Mouse (Mus musculus) liver, embryonic 16.5 days (tissue): ENCODE data around the gene Card19. TPM values are rescaled to one million over a fixed set of nuclear protein-coding genes. Genes with fewer than 3 reads are reported as not detected.

Source experiments
- ATAC-seq: fragments of 200-750 bp; cut with Nextera tagmentation; 2 replicates; pipeline ENCODE4 v1.8.0; 2017; ENCODE audit warnings: low read depth, mild to moderate bottlenecking, moderate number of reproducible peaks, moderate library complexity
- H3K27ac ChIP-seq: fragments of 300-500 bp; sonication (generic); 2 replicates; pipeline ENCODE4 v1.5.1; 2014; ENCODE audit warnings: mild to moderate bottlenecking, low read length
- H3K27me3 ChIP-seq: fragments of 300-500 bp; sonication (generic); 2 replicates; pipeline ENCODE4 v1.6.1; 2014; ENCODE audit warnings: low read depth, low read length, mixed read lengths; ENCODE audit not compliant: control insufficient read depth, insufficient read depth
- H3K36me3 ChIP-seq: fragments of 300-500 bp; sonication (generic); 2 replicates; pipeline ENCODE4 v1.6.1; 2014; ENCODE audit warnings: mild to moderate bottlenecking; ENCODE audit not compliant: control insufficient read depth, insufficient read depth
- H3K4me1 ChIP-seq: fragments of 300-500 bp; sonication (generic); 2 replicates; pipeline ENCODE4 v1.6.1; 2014; ENCODE audit warnings: low read depth, low read length, mixed read lengths; ENCODE audit not compliant: control insufficient read depth
- H3K4me2 ChIP-seq: fragments of 300-500 bp; sonication (generic); 2 replicates; pipeline ENCODE4 v1.6.1; 2014; ENCODE audit warnings: low read depth, low read length, mixed read lengths
- H3K4me3 ChIP-seq: fragments of 300-500 bp; sonication (generic); 2 replicates; pipeline ENCODE4 v1.5.1; 2014; ENCODE audit warnings: low read depth, mild to moderate bottlenecking, low read length
- H3K9ac ChIP-seq: fragments of 300-500 bp; sonication (generic); 2 replicates; pipeline ENCODE4 v1.6.1; 2014; ENCODE audit warnings: low read depth, low read length
- H3K9me3 ChIP-seq: fragments of 300-500 bp; sonication (generic); replicated peaks from 2 replicates; pipeline ENCODE4 v1.6.1; 2016; ENCODE audit warnings: low read length; ENCODE audit not compliant: control insufficient read depth
- WGBS: fragments of 180-500 bp; shearing (Covaris S2); extraction: QIAGEN DNeasy Blood & Tissue Kit; methylation state at CpG from one replicate; pipeline ENCODE4 v1.1.7; 2014; ENCODE audit not compliant: insufficient replicate concordance; 5-methylcytosine and 5-hydroxymethylcytosine counted together
- polyA plus RNA-seq: library from polyadenylated mRNA; unstranded; fragments of >200 nt; fragmentation: Nextera tagmentation; extraction: Ambion mirVana; gene quantifications from 2 replicates; pipeline ENCODE4 v1.2.1, GENCODE M21; 2015

Card19 gene
- polyA plus RNA-seq, 1 experiment from 2014 or later = 18.2 TPM

DNA sequence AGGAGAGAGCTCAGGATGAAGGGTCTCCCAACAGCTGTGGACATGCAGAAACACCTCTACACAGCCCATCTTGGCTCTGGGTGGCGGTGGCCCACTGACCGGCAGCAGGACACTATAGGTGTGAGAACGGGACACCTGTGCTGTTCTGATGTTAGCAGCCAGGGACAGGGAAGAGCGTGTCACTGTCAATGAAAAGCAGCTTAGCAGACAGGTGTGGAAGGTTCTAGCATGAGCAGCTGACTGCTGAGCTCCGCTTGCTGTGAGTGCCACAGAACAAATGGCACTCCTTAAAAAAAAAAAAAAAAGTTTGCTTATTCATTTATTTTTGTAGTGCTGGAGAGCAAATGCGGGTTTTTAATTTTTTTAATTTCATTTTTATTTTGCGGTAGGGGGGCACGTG, 21.8 kb upstream of the Card19 start:
- H3K9ac ChIP-seq = no peak overlapping the region
- H3K27me3 ChIP-seq = no peaks in the 10 kb centered on the region
- H3K36me3 ChIP-seq = no peaks in the 10 kb centered on the region
- H3K4me2 ChIP-seq = no peak overlapping the region
- WGBS = 81% methylated on average over 8 of the region's 8 CpGs
- no peak for ATAC-seq
- peaks cover 7% of the 10 kb centered on the region for H3K4me1 ChIP-seq
- H3K27ac ChIP-seq = no peak overlapping the region
- H3K9me3 ChIP-seq = no peaks in the 10 kb centered on the region
- no peak overlapping the region for H3K4me3 ChIP-seq

DNA sequence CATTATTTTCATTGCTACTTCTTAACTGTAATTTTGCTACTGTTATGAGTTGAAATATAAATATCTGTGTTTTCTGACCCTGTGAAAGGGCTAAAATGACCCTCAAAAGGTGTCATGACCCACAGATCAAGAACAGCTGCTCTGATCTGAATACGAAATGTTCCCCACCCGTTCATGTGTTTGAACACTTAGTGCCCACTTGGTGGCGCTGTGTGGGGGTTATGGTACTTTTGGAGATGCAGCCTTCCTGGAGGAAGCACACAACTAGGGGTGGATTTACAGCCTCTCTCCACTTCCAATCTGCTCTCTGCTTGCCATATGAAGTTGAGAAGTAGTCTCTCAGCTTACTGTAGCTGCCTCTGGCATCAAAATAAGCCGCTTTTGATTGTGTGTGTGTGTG, 18.9 kb upstream of the Card19 start:
- H3K27me3 ChIP-seq = no peaks in the 10 kb centered on the region
- 72% methylated on average over 4 of the region's 4 CpGs for WGBS
- H3K4me3 ChIP-seq = no peak overlapping the region
- no peak overlapping the region for H3K27ac ChIP-seq
- H3K9me3 ChIP-seq = no peaks in the 10 kb centered on the region
- no peak for ATAC-seq
- no peak overlapping the region for H3K4me2 ChIP-seq
- no peaks in the 10 kb centered on the region for H3K4me1 ChIP-seq
- no peaks in the 10 kb centered on the region for H3K36me3 ChIP-seq
- no peak overlapping the region for H3K9ac ChIP-seq

DNA sequence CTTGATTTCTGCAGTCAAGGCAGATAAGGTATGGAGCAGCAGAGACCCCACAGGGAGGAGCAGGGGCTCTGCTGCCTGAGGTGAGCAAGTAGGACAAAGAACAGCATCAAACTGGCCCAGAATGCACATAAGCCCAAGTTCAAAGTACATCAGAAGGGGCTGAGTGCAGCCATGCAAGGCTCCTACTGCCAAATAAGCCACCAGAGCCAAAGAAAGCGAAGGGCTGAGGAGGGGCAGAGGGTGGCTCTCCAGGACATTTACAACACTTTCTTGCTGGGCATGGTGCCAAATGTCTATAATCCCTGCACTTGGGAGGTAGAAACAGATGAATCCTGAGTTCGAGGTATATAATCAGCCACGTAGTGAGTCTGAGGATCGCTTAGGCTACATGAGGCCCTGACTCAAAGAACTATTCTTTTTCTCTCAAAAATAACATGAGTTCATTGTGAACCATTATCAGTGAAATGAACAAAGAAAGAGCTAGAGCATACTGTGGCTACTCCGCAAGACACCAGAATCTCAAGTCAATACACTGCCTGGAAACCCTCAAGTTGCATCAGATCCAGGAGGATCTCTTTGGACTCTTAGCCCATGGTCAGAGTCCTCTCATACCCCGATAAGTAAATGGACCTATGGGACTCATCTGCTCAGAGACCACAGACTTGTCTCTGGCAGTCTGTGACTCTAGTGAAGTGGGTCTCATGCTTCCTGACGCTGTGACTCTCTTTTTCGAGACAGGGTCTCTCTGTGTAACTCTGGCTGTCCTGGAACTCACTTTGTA, 18.1 kb upstream of the Card19 start:
- Histone ChIP-seq H3K27ac (no peak overlapping the region), H3K9ac (no peak overlapping the region), H3K4me3 (no peak overlapping the region), H3K9me3 (no peaks in the 10 kb centered on the region), H3K4me2 (no peak overlapping the region), H3K27me3 (no peaks in the 10 kb centered on the region), H3K36me3 (no peaks in the 10 kb centered on the region), H3K4me1 (no peaks in the 10 kb centered on the region)
- 83% methylated on average over 8 of the region's 8 CpGs for WGBS
- ATAC-seq = no peak

DNA sequence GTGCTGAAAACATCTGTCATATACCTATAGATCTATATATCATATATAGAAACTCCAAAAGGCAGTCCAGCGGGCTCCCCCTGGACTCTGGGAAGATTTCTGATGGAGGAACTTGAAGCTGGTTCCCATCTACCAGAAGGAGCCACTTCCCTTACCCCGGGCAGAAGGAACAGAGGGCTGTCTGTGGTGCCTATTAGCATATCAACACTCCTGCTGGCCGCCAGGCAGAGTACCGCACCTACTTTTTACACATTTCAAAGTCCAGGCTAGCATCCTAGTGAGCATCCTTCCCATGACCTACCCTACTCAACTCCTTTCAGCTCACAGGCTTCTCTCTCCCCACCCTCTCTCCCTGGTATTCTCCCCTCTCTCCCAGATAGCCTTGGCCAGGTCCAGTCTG, 9.8 kb upstream of the Card19 start:
- Histone ChIP-seq H3K9ac (no peak overlapping the region), H3K4me1 (no peaks in the 10 kb centered on the region), H3K4me3 (no peak overlapping the region), H3K9me3 (no peaks in the 10 kb centered on the region), H3K27me3 (no peaks in the 10 kb centered on the region), H3K27ac (no peak overlapping the region), H3K4me2 (no peak overlapping the region), H3K36me3 (no peaks in the 10 kb centered on the region)
- 38% methylated on average over 4 of the region's 4 CpGs for WGBS
- no peak for ATAC-seq

DNA sequence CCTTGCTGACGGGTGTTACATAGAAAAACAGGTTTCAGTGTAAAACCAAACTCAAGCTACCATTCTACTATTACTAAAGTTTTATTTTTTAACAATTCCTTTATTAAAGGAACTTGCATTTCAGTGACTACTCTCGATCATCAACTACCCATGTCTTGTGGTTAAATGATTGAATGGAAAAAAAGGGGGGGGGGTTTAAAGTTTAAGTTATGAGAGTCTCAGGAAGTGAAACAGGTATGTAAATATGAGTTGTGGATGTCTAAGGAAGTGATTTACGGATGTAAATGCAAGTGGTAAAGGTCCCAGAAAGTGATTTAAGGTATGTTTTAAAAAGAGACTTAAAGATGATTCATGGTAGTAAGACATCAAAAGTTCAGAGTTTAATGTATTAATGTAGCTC, 9.3 kb upstream of the Card19 start:
- H3K4me1 ChIP-seq = no peaks in the 10 kb centered on the region
- H3K36me3 ChIP-seq = no peaks in the 10 kb centered on the region
- no peak overlapping the region for H3K4me3 ChIP-seq
- H3K4me2 ChIP-seq = no peak overlapping the region
- H3K9me3 ChIP-seq = no peaks in the 10 kb centered on the region
- no peak overlapping the region for H3K9ac ChIP-seq
- ATAC-seq = no peak
- 51% methylated on average over 3 of the region's 3 CpGs for WGBS
- H3K27me3 ChIP-seq = no peaks in the 10 kb centered on the region
- H3K27ac ChIP-seq = no peak overlapping the region

DNA sequence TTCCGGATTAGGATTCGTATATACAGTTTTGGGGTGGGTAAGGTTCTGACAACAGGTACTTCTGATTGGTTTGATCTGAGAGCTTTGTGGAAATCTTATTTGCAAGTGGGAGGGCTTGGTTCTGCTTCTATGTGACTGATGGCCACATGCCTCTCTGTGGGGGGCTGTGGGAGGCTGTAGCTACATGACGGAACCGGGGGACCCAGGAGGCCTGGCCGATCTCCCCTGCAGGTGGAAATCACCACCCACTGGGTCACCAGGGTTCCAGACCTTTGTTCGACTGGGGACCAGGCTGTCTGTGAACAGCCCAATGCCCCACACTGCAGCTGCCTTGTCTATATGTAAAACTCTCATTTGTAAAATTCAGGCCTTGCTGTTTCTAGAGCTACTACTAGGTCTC, 8.9 kb upstream of the Card19 start:
- H3K9ac ChIP-seq = no peak overlapping the region
- ATAC-seq = no peak
- H3K27ac ChIP-seq = no peak overlapping the region
- no peaks in the 10 kb centered on the region for H3K9me3 ChIP-seq
- no peak overlapping the region for H3K4me2 ChIP-seq
- no peaks in the 10 kb centered on the region for H3K4me1 ChIP-seq
- H3K36me3 ChIP-seq = no peaks in the 10 kb centered on the region
- no peaks in the 10 kb centered on the region for H3K27me3 ChIP-seq
- H3K4me3 ChIP-seq = no peak overlapping the region
- 44% methylated on average over 6 of the region's 6 CpGs for WGBS

DNA sequence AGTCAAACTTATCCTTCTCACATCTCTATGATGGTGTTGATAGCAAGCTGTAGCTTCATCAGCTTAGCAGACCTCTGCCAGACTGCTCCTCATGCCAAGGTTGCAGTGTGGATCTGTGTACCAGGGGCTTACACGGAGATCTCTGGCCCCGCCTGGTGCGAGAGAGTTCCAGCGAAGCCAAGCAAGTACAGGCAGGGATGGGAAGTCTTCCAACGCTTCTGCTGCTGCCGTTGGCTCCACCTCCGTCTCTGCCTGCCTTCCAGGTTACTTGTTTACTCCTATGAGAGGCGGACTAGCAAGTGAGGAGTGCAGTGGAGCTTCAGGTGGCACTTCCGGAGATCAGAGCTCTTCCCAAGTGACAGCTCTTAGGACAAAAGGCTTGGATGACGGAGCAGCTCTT, 8.5 kb upstream of the Card19 start:
- Histone ChIP-seq H3K36me3 (no peaks in the 10 kb centered on the region), H3K9me3 (no peaks in the 10 kb centered on the region), H3K4me1 (no peaks in the 10 kb centered on the region), H3K9ac (no peak overlapping the region), H3K4me2 (no peak overlapping the region), H3K4me3 (no peak overlapping the region), H3K27ac (no peak overlapping the region), H3K27me3 (no peaks in the 10 kb centered on the region)
- no peak for ATAC-seq
- WGBS = 42% methylated on average over 10 of the region's 10 CpGs

DNA sequence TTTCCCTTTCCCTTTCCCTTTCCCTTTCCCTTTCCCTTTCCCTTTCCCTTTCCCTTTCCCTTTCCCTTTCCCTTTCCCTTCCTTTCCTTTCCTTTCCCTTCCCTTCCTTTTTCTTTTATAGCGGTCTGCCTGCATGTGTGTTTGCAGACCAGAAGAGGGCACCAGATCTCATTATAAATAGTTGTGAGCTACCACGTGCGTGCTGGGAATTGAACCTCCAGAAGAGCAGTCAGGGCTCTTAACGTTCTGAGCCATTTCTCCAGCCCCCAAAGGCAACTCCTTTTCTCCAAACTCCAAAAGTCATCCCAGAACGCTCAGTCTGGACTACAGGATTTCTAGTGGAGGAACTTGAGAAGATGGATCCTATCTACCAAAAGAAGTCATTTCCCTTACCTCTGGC, 5.1 kb upstream of the Card19 start:
- Histone ChIP-seq H3K4me3 (no peak overlapping the region), H3K4me2 (no peak overlapping the region), H3K27me3 (no peaks in the 10 kb centered on the region), H3K9ac (no peak overlapping the region), H3K9me3 (no peaks in the 10 kb centered on the region), H3K27ac (no peak overlapping the region), H3K36me3 (no peaks in the 10 kb centered on the region), H3K4me1 (peaks cover 7% of the 10 kb centered on the region)
- WGBS = 34% methylated on average over 5 of the region's 5 CpGs
- ATAC-seq = no peak

DNA sequence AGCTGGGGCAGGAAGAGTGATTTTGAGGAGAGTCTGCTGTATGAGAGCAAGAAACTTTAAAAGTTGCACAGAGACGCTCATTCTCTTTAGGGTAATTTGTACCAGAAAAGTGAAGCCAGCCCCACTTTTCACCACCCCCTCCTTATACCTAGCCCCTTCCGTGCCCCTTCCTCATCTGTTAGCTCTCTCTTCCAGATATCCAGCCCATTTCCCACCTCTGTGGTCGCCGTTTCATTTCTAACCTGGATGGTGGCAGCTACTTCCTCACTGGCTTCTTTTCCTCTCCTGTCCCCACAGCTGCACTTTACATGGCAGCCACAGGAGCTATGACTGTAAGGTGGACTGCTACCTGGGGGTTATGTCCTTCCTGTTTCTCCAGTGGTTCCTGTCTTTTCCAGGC, 3.5 kb upstream of the Card19 start:
- no peak overlapping the region for H3K27ac ChIP-seq
- H3K9ac ChIP-seq = no peak overlapping the region
- peaks cover 10% of the 10 kb centered on the region for H3K4me1 ChIP-seq
- no peaks in the 10 kb centered on the region for H3K9me3 ChIP-seq
- 59% methylated on average over 4 of the region's 4 CpGs for WGBS
- no peaks in the 10 kb centered on the region for H3K27me3 ChIP-seq
- no peak overlapping the region for H3K4me2 ChIP-seq
- no peaks in the 10 kb centered on the region for H3K36me3 ChIP-seq
- no peak for ATAC-seq
- no peak overlapping the region for H3K4me3 ChIP-seq
